25 mouse cellular contexts compared by ENCODE assay signal in the genomic region with DNA sequence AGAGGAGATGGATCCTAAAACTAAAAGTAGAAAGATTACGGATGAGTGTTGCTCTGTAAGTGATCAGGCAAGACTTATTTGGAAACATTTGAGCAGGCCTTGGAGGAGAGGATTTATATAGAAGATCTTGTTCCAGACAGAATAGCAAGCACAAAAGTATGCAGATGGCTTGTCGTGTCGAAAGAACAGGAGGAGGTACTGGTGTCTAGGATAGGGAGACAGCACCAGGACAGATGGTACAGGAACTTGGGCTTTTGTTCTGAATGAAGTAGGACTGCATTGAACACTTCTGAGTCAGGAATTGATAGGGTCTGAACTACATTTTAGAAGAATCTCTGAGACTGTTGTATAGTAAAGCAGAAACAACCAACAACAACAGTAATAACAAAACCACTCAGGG.
DNase-seq lines count a peak whose midpoint lies in the region; TF ChIP-seq lines count a peak whose summit lies in the region.
"Had no signal": no experiment of that assay in that cellular context is flagged by ENCODE, and none has a peak within 500 bp of the region (broad histone marks: within the 10 kb centered on the region; RNA-seq: fewer than 3 reads in every experiment).

No protein-coding gene starts in this region.

- no peak overlapping the region for H3K27ac ChIP-seq in gastrocnemius, adult 2 months
- H3K27ac ChIP-seq: embryonic facial prominence, embryonic 10.5 days; embryonic facial prominence, embryonic 13.5 days; forebrain, embryonic 13.5 days; heart, embryonic 15.5 days; hindbrain, embryonic 10.5 days; hindbrain, embryonic 13.5 days had no signal

- H3K4me3 ChIP-seq in gastrocnemius, adult 2 months = no peak overlapping the region
- H3K4me3 ChIP-seq: embryonic facial prominence, embryonic 10.5 days; embryonic facial prominence, embryonic 13.5 days; erythroblast, embryonic 14.5 days; forebrain, embryonic 13.5 days; heart, embryonic 12.5 days; heart, embryonic 15.5 days; hindbrain, embryonic 10.5 days; hindbrain, embryonic 13.5 days had no signal

- TF ChIP-seq CTCF in gastrocnemius, adult 2 months (IDR thresholded peaks at IDR 0.05) = no peak

- intact Hi-C loops in gastrocnemius, adult 2 months (cut with DNase I) = no loop called here

- DNase-seq in layer of hippocampus, adult 18-20 months (ENCODE audit: low spot score in 2 of 2) = peak; percentile 32 to 68
- no peak for DNase-seq in layer of hippocampus, adult 9-10 months (ENCODE audit: low spot score)
- DNase-seq in layer of hippocampus, postnatal 36 days = peak; percentile 12 to 23
- no peak for DNase-seq in layer of hippocampus, postnatal 25 days (ENCODE audit: extremely low spot score in 1 of 2, low spot score in 1 of 2)
- DNase-seq in telencephalon, adult 2 months (ENCODE audit: low read depth, low spot score) = peak; percentile 82
- no peak for DNase-seq in gastrocnemius, adult 2 months
- DNase-seq: adrenal gland, adult 2 months; adrenal gland, postnatal 14 days; cerebellum, adult 11-12 months; cerebellum, adult 8-10 months; cerebellum, postnatal 10 days; cerebellum, postnatal 36 days; embryo, embryonic 11 days; gastrocnemius, postnatal 25 days; heart, adult 18-20 months; heart, postnatal 10 days; heart, postnatal 36 days had no signal

Comparison
In these comparisons a context has a peak if more than half of its experiments do, and no peak if none do; other contexts are left out.
1. DNase-seq: peak in layer of hippocampus, adult 18-20 months (2 of 2), layer of hippocampus, postnatal 36 days (2 of 2) and telencephalon, adult 2 months (single experiment); none in layer of hippocampus, adult 9-10 months (single experiment), layer of hippocampus, postnatal 25 days (0 of 2) and gastrocnemius, adult 2 months (single experiment).